In genomic region chr17:87993338-87993737, GRCm38 (mm10) we compare ENCODE assay signal across 27 mouse cellular contexts.
"Had no signal": no experiment of that assay in that cellular context is flagged by ENCODE, and none has a peak within 500 bp of the region (broad histone marks: within the 10 kb centered on the region; RNA-seq: fewer than 3 reads in every experiment).

No protein-coding gene starts in this region.

- H3K27me3 ChIP-seq: heart, embryonic 13.5 days; heart, embryonic 15.5 days; hindbrain, embryonic 13.5 days; hindbrain, embryonic 15.5 days; kidney, embryonic 15.5 days; limb, embryonic 12.5 days; liver, embryonic 13.5 days had no signal

- H3K27ac ChIP-seq: gastrocnemius, adult 2 months; heart, adult 2 months; heart, embryonic 13.5 days; heart, embryonic 15.5 days; hindbrain, embryonic 13.5 days; hindbrain, embryonic 15.5 days; hindbrain, postnatal 0 days; kidney, embryonic 15.5 days; kidney, postnatal 0 days; limb, embryonic 10.5 days; limb, embryonic 12.5 days; liver, embryonic 13.5 days had no signal

- H3K9ac ChIP-seq: heart, embryonic 13.5 days; heart, embryonic 15.5 days; hindbrain, embryonic 13.5 days; hindbrain, embryonic 15.5 days; kidney, embryonic 15.5 days; limb, embryonic 12.5 days; liver, embryonic 13.5 days had no signal

- H3K9me3 ChIP-seq: heart, embryonic 13.5 days; heart, embryonic 15.5 days; hindbrain, embryonic 13.5 days; hindbrain, embryonic 15.5 days; kidney, embryonic 15.5 days; limb, embryonic 10.5 days; limb, embryonic 12.5 days; liver, embryonic 13.5 days had no signal

- H3K4me2 ChIP-seq: heart, embryonic 11.5 days; heart, embryonic 13.5 days; heart, embryonic 15.5 days; hindbrain, embryonic 13.5 days; hindbrain, embryonic 15.5 days; kidney, embryonic 15.5 days; limb, embryonic 12.5 days; liver, embryonic 11.5 days; liver, embryonic 13.5 days had no signal

- DNase-seq: gastrocnemius, adult 2 months; gastrocnemius, postnatal 10 days; gastrocnemius, postnatal 25 days; heart, adult 2 months; heart, postnatal 14 days; heart, postnatal 36 days; kidney, adult 11 months; kidney, adult 2 months; kidney, adult 9 months; kidney, postnatal 14 days; kidney, postnatal 36 days; layer of hippocampus, adult 9-11 months; layer of hippocampus, postnatal 36 days; liver; liver, embryonic 13.5 days had no signal

- H3K4me1 ChIP-seq: heart, embryonic 13.5 days; heart, embryonic 15.5 days; hindbrain, embryonic 13.5 days; hindbrain, embryonic 15.5 days; kidney, embryonic 15.5 days; limb, embryonic 10.5 days; limb, embryonic 12.5 days; liver, embryonic 13.5 days had no signal

- H3K4me3 ChIP-seq: gastrocnemius, adult 2 months; heart, adult 2 months; heart, embryonic 13.5 days; heart, embryonic 15.5 days; hindbrain, embryonic 13.5 days; hindbrain, embryonic 15.5 days; kidney, embryonic 15.5 days; limb, embryonic 10.5 days; limb, embryonic 12.5 days; liver, embryonic 13.5 days had no signal

- ATAC-seq: hindbrain, postnatal 0 days; intestine, embryonic 16.5 days had no signal
